Mouse (Mus musculus) stomach, postnatal 0 days (tissue): ENCODE measurements around the gene Fpgt.

Experiments
- CTCF ChIP-seq: IDR thresholded peaks from 2 replicates; pipeline ENCODE4 v1.5.1; 2016; ENCODE audit warnings: antibody characterized with exemption, low read depth, mild to moderate bottlenecking, moderate library complexity
- EP300 ChIP-seq: optimal IDR thresholded peaks from 2 replicates; pipeline ENCODE3; 2016; ENCODE audit warnings: antibody characterized with exemption

DNA sequence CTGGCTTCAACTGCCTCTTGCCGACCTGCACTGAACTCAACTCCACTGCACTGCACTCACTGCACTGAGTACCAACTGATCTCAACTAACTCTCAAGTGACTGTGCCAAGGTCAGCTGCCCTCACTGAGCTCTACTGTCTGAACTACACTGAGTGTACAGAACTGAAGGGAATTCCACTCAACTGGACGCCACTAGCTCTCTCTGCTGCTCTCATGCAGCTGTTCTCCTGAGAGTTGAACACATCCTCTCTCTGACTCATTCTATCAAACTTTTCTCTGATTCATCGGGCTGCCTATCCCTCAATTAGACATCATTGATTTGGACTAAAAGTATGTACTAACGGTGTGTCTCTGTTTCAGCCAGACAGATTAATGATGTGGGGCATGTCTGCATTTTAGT lies 15.3 kb downstream of the Fpgt start:
- TF ChIP-seq CTCF (no peak), EP300 (no peak)
